Mouse (Mus musculus) MEL (cell line): ENCODE measurements around the gene Snf8. TPM values are rescaled to one million over a fixed set of nuclear protein-coding genes. Genes with fewer than 3 reads are reported as not detected.
A peak's percentile ranks its signal among the peaks of the same experiment; 100 is the strongest.

ENCODE experiments used
- DNase-seq: peaks from one replicate; pipeline ENCODE4 v3.0.0; 2011; ENCODE audit warnings: low read depth, low spot score
- H3K27ac ChIP-seq: 2 replicates; pipeline ENCODE4 v1.5.1; 2012; ENCODE audit warnings: low read depth, mild to moderate bottlenecking, control low read depth, low read length, moderate library complexity; ENCODE audit not compliant: control insufficient read depth
- H3K27me3 ChIP-seq, 2 experiments: fragments of 150-350 bp in 1 of 2; sonication (generic) in 1 of 2; 2 replicates each; pipeline ENCODE4 v1.6.1; 2012; ENCODE audit warnings: low read length in 2 of 2, mild to moderate bottlenecking in 2 of 2, improper control_type of control experiment in 1 of 2, moderate library complexity in 1 of 2; ENCODE audit not compliant: insufficient read depth in 2 of 2, control insufficient read depth in 1 of 2
- H3K36me3 ChIP-seq, 2 experiments: 2 replicates each; pipeline ENCODE4 v1.6.1; 2012 to 2014; ENCODE audit warnings: low read length in 2 of 2, improper control_type of control experiment in 1 of 2, inconsistent platforms in 1 of 2, mild to moderate bottlenecking in 1 of 2; ENCODE audit not compliant: insufficient read depth in 2 of 2, control insufficient read depth in 1 of 2
- H3K4me1 ChIP-seq, 2 experiments: fragments of 150-350 bp in 1 of 2; sonication (generic) in 1 of 2; 2 replicates each; pipeline ENCODE4 v1.6.1; 2012; ENCODE audit warnings: low read length in 2 of 2, improper control_type of control experiment in 1 of 2, mild to moderate bottlenecking in 1 of 2; ENCODE audit not compliant: insufficient read depth in 2 of 2, control insufficient read depth in 1 of 2
- H3K4me3 ChIP-seq, 2 experiments: fragments of 150-350 bp in 1 of 2; sonication (generic) in 1 of 2; 2 replicates each; pipeline ENCODE4 v1.5.1; 2012; ENCODE audit warnings: low read depth in 2 of 2, low read length in 2 of 2, mild to moderate bottlenecking in 2 of 2, moderate library complexity in 2 of 2, control low read depth in 1 of 2, improper control_type of control experiment in 1 of 2; ENCODE audit not compliant: control insufficient read depth in 1 of 2, insufficient read depth in 1 of 2
- H3K79me2 ChIP-seq: 2 replicates; pipeline ENCODE4 v1.6.1; 2012; ENCODE audit warnings: mild to moderate bottlenecking, low read length, moderate library complexity; ENCODE audit not compliant: control insufficient read depth, poor library complexity, insufficient read depth
- H3K9ac ChIP-seq: 2 replicates; pipeline ENCODE4 v1.6.1; 2012; ENCODE audit warnings: low read depth, mild to moderate bottlenecking, control low read depth, low read length, moderate library complexity; ENCODE audit not compliant: control insufficient read depth, poor library complexity, severe bottlenecking
- H3K9me3 ChIP-seq: fragments of 150-350 bp; sonication (generic); replicated peaks from 2 replicates; pipeline ENCODE4 v1.6.1; 2012; ENCODE audit warnings: mild to moderate bottlenecking, low read length, improper control_type of control experiment, moderate library complexity; ENCODE audit not compliant: insufficient read depth
- CHD1 ChIP-seq: IDR thresholded peaks from 2 replicates; pipeline ENCODE4 v1.6.1; 2012; ENCODE audit warnings: low read depth, mild to moderate bottlenecking, inconsistent platforms, low read length, improper control_type of control experiment
- CHD2 ChIP-seq: IDR thresholded peaks from 2 replicates; pipeline ENCODE4 v1.6.1; 2011; ENCODE audit warnings: low read length, improper control_type of control experiment
- EP300 ChIP-seq, 2 experiments: IDR thresholded peaks; 2 replicates each; pipeline ENCODE4 v1.6.1; 2011; ENCODE audit warnings: improper control_type of control experiment in 2 of 2, low read length in 2 of 2, low read depth in 1 of 2, mild to moderate bottlenecking in 1 of 2
- GABPA ChIP-seq: IDR thresholded peaks from 2 replicates; pipeline ENCODE4 v1.6.1; 2012; ENCODE audit warnings: low read depth, mild to moderate bottlenecking, inconsistent platforms, low read length, improper control_type of control experiment, moderate library complexity
- KAT2A ChIP-seq: conservative IDR thresholded peaks from 2 replicates; pipeline ENCODE4 v1.6.1; 2012; ENCODE audit warnings: low read depth, low read length, improper control_type of control experiment, inconsistent platforms
- MAFK ChIP-seq: IDR thresholded peaks from 2 replicates; pipeline ENCODE4 v1.6.1; 2011; ENCODE audit warnings: low read depth, mild to moderate bottlenecking, low read length, improper control_type of control experiment, borderline replicate concordance
- MEF2A ChIP-seq: IDR thresholded peaks from 2 replicates; pipeline ENCODE4 v1.6.1; 2014; ENCODE audit warnings: low read depth, mild to moderate bottlenecking, inconsistent platforms, low read length, improper control_type of control experiment; ENCODE audit not compliant: poor library complexity, insufficient replicate concordance, severe bottlenecking; ENCODE audit errors: extremely low read depth
- POLR2A ChIP-seq, 2 experiments: IDR thresholded peaks; 2 replicates each; pipeline ENCODE4 v1.6.1; 2011 to 2012; ENCODE audit warnings: low read length in 2 of 2, mild to moderate bottlenecking in 2 of 2, control low read depth in 1 of 2, improper control_type of control experiment in 1 of 2, low read depth in 1 of 2, moderate library complexity in 1 of 2; ENCODE audit not compliant: control insufficient read depth in 1 of 2, insufficient read depth in 1 of 2, poor library complexity in 1 of 2
- POLR2AphosphoS2 ChIP-seq: IDR thresholded peaks from 2 replicates; pipeline ENCODE4 v1.6.1; 2011; ENCODE audit warnings: low read length, improper control_type of control experiment
- SIN3A ChIP-seq: IDR thresholded peaks from 2 replicates; pipeline ENCODE4 v1.6.1; 2012; ENCODE audit warnings: low read length, improper control_type of control experiment, inconsistent platforms
- TAL1 ChIP-seq: IDR thresholded peaks from 2 replicates; pipeline ENCODE4 v1.6.1; 2012; ENCODE audit warnings: mild to moderate bottlenecking, inconsistent platforms, low read length, moderate library complexity, mixed read lengths
- TBP ChIP-seq: IDR thresholded peaks from 2 replicates; pipeline ENCODE4 v1.8.0; 2011; ENCODE audit warnings: low read depth, low read length, improper control_type of control experiment
- UBTF ChIP-seq: IDR thresholded peaks from 2 replicates; pipeline ENCODE4 v1.6.1; 2012; ENCODE audit warnings: low read depth, mild to moderate bottlenecking, inconsistent platforms, low read length, improper control_type of control experiment, moderate library complexity, borderline replicate concordance; ENCODE audit not compliant: insufficient read depth
- ZMIZ1 ChIP-seq: IDR thresholded peaks from 2 replicates; pipeline ENCODE4 v1.6.1; 2012; ENCODE audit warnings: low read depth, mild to moderate bottlenecking, inconsistent platforms, low read length, improper control_type of control experiment, moderate library complexity
- ZNF384 ChIP-seq: IDR thresholded peaks from 2 replicates; pipeline ENCODE4 v1.6.1; 2012; ENCODE audit warnings: low read depth, mild to moderate bottlenecking, inconsistent platforms, low read length, improper control_type of control experiment
- polyA plus RNA-seq, 2 experiments: library from polyadenylated mRNA; stranded (reverse) in 1 of 2; unstranded in 1 of 2; fragments of >175 nt in 1 of 2; fragments of >200 nt in 1 of 2; gene quantifications; 2 replicates each; pipeline versions ENCODE4 v1.2.1 to v1.2.4; 2012; ENCODE audit warnings: low replicate concordance in 2 of 2, low read depth in 1 of 2; ENCODE audit not compliant: insufficient read length in 2 of 2, insufficient read depth in 1 of 2, missing spikeins in 1 of 2
- total RNA-seq: library from RNA; depleted of rRNA; stranded (reverse); fragments of 300-350 nt; gene quantifications from 2 replicates; pipeline ENCODE4 v1.2.3, GENCODE M21; 2012

Gene Snf8
- total and polyA plus RNA-seq, 3 experiments = 135 to 183 TPM; not detected in 1

DNA sequence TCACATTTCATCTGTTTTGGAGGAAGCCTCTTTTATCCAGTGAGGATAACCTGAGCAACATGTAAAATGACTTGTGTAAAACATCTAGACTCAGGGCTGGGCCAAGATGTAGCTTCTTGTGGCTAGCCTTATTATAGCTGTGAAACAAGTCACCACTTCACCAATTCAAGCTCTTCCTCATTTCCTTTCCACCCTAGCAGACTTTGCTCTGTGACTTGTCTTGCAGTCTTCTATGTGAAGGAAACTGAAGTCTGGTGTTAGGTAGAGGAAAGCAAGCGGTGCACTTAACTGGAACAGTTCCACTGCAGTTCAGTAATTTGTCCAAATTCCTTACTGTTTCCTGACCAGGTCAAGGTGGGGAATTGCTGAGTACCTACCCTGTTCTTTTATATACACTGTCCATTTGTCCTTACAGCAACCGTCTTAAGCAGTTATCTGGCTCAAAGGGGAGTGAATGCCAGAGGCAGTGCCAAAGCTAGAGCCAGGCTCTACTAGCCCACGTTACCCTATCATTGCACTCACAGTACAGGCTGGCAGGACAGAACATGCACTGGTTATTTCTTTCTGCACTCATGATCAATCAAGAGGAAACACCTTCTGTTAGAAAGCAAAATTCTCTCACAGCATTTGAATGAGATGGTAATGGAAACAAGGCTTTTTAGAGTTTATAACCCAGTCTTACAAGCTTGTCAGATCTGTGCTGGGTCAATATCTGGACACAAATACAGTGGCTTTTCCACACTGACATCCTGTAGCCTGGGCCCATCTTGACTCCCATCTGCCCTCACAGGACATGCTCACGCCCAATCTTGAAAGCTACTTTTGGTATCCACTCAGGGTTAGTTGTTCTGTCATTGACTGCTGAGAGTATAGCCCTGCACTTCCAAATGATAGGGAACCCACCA lies 13.0 kb downstream of the Snf8 start:
- peak; percentile 56 for DNase-seq
- H3K27me3 ChIP-seq = no peaks in the 10 kb centered on the region
- H3K4me1 ChIP-seq = peaks cover 5 to 9% of the 10 kb centered on the region in 2 experiments; a peak in 3 of 4 replicates
- TF ChIP-seq POLR2A (IDR thresholded peaks at IDR 0.05; ENCODE audit: control insufficient read depth in 1 of 2, insufficient read depth in 1 of 2, low read depth in 1 of 2, low read length in 2 of 2, poor library complexity in 1 of 2) = 0 out of 4 replicates have a peak, but pooled peaks of 1 of the 2 experiments have one; percentile 13
- TF ChIP-seq GABPA = no peak
- peak; percentile 56; the same call in 1 of the 2 replicates for TF ChIP-seq ZMIZ1
- TF ChIP-seq MAFK = no peak
- TF ChIP-seq ZNF384 = no peak
- 0 out of 2 replicates have a peak, but pooled peaks have one; percentile 9 for TF ChIP-seq SIN3A
- TF ChIP-seq, all 39 proteins: peak for 3
- H3K4me3 ChIP-seq = no peak overlapping the region
- H3K9ac ChIP-seq = no peak overlapping the region
- H3K27ac ChIP-seq = no peak overlapping the region
- H3K9me3 ChIP-seq = no peaks in the 10 kb centered on the region
- H3K79me2 ChIP-seq = no peaks in the 10 kb centered on the region
- H3K36me3 ChIP-seq = peaks cover 18 to 40% of the 10 kb centered on the region in 2 experiments

DNA sequence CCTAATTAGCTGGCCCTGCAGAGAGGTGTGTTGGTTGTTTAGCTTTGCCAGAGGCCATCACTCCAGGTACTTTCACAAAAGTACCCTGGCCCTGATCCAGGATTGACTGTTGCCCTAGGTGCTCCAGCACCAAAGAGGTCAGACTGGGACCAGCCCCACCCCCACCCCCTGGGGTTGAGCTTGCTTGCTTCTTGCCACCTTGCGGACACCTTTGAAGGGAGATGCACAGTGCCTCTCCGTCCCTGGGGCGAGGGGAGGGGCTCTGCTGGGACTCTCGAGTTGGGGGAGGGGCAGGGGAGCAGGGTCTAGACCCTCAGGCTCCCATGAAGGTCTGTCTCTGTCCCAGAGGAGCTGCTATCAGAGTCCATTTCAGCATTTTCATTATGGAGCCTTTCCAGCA lies 15.3 kb downstream of the Snf8 start:
- H3K36me3 ChIP-seq = peaks cover 18 to 50% of the 10 kb centered on the region in 2 experiments
- no peak overlapping the region for H3K9ac ChIP-seq
- no peak overlapping the region for H3K27ac ChIP-seq
- no peak overlapping the region for H3K4me3 ChIP-seq
- H3K4me1 ChIP-seq = peaks cover 5 to 9% of the 10 kb centered on the region in 2 experiments; a peak in 3 of 4 replicates
- DNase-seq = no peak
- no peaks in the 10 kb centered on the region for H3K79me2 ChIP-seq
- no peaks in the 10 kb centered on the region for H3K9me3 ChIP-seq
- H3K27me3 ChIP-seq = no peaks in the 10 kb centered on the region
- TF ChIP-seq CHD2 = no peak
- TF ChIP-seq TBP = no peak
- no peak for TF ChIP-seq UBTF
- TF ChIP-seq TAL1 = no peak
- no peak for TF ChIP-seq EP300 (IDR thresholded peaks at IDR 0.05; ENCODE audit: low read depth in 1 of 2, low read length in 2 of 2)
- no peak for TF ChIP-seq MEF2A
- TF ChIP-seq CHD1 = no peak
- TF ChIP-seq POLR2AphosphoS2 = no peak
- TF ChIP-seq SIN3A = no peak
- TF ChIP-seq KAT2A = no peak
